Mouse (Mus musculus) left cerebral cortex, adult 6 months (tissue): ENCODE data around the gene Ankrd23. TPM values are rescaled to one million over a fixed set of nuclear protein-coding genes. Genes with fewer than 3 reads are reported as not detected.

Experiments used
- long read RNA-seq, 2 experiments: library from polyadenylated mRNA; unstranded; transcript quantifications; one replicate each; pipeline ENCODE4 v2.0.0; 2019 to 2020
- polyA plus RNA-seq: library from polyadenylated mRNA; unstranded; fragments of <200 nt; fragmentation: Nextera tagmentation; gene quantifications from 2 replicates; pipeline ENCODE4 v1.2.3, GENCODE M21; 2021

Ankrd23 gene
- polyA plus RNA-seq: 0.32 and 1.3 TPM in 2 replicates
- long read RNA-seq, experiment 1, partial matches to known transcripts: 1 of 6 reads
- long read RNA-seq, experiment 1, other reads (novel, unspliced or antisense): 4 of 6 reads
- long read RNA-seq, experiment 2, partial matches to known transcripts: 0 of 1 reads
- long read RNA-seq, experiment 2, other reads (novel, unspliced or antisense): 0 of 1 reads

GRCm38 (mm10) chr1:36536783-36537182 is at the start of gene Ankrd23:
Ankrd23 (minus strand) TSS chr1:36536883.

GRCm38 (mm10) chr1:36558031-36558993 is 21.6 kb upstream of the Ankrd23 start, which contains the start of gene Sema4c:
Sema4c (minus strand) TSS chr1:36558349.

DNA sequence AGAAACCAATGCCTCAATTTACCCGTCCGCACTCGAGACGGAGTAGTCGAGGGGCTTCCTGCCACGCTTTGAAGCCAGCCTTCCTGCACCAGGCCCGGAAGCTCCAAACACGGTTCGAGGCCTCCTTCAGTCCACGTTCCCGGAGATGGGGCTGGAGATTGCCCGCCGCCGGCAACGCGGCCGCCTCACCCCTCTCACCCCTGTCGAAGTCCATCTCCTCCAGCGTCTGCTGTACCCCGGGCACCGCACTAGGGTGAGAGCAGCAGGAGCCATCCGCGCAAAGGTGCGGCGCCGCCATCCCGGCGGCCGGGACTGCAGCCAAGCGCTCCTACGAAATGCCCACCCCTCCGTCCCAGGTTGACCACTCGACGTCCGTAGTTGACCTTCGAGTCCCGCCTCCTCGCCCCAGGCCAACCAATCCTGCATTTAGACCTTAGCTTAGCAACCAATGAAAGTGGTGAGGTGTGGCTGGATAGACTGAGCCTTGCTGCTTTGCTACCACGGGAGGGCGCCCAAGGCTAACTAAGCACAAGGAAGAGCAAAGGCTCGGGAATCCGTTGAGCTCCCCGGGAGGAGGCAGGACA is 10.3 kb upstream of the Ankrd23 start, which contains the start of gene Ankrd39:
Ankrd39 (minus strand) TSS at position 558 of the 584 bp plus-strand sequence.

DNA sequence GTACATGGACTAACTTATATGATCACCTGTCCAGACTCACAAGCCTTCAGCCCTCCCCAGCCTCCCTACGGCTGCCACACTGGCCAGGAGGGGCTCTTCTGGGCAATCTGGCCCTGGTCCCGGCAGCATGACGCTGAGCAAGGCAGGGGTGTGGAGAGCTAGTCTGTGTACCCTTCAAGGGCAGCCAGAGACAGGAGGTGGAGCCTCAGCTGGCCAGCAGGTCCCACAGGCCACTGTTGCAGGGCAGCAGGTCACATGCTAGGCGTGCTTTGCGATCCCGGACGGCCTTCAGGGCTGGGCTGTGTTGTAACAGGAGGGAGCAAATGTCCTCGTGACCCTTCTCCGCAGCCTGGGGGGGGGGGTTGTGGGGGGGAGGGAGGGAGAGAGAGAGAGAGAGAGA is 2.5 kb upstream of the Ankrd23 start, which contains the start of gene Gm42417:
Gm42417 (minus strand) TSS at position 244 of the 400 bp plus-strand sequence.

GRCm38 (mm10) chr1:36511289-36512021 is 25.2 kb downstream of the Ankrd23 start, which contains the start of gene Cnnm3:
Cnnm3 (plus strand) TSS chr1:36511867.

Other genes with a start within 250 kb of the Ankrd23 start
- gene Arid5a, start 229.2 kb downstream of the Ankrd23 start, polyA plus RNA-seq: 5.3 and 6.2 TPM in 2 replicates
- 24.8 and 28.6 TPM in 2 replicates for gene Kansl3, start 167.7 kb downstream of the Ankrd23 start, polyA plus RNA-seq
- 0.26 and 0.71 TPM in 2 replicates for gene Fer1l5, start 164.6 kb downstream of the Ankrd23 start, polyA plus RNA-seq
- gene Lman2l, start 91.6 kb downstream of the Ankrd23 start, polyA plus RNA-seq: 27.2 and 32.8 TPM in 2 replicates
- 15.2 and 15.3 TPM in 2 replicates for gene Cnnm4, start 65.3 kb downstream of the Ankrd23 start, polyA plus RNA-seq
- gene Cnnm3, start 25.0 kb downstream of the Ankrd23 start, polyA plus RNA-seq: 3.1 and 3.3 TPM in 2 replicates
- 0.17 TPM in 1 of 2 replicates, not detected in the other for gene Gm42417, start 2.5 kb upstream of the Ankrd23 start, polyA plus RNA-seq
- gene Ankrd39, start 10.6 kb upstream of the Ankrd23 start, polyA plus RNA-seq: 18.0 and 22.5 TPM in 2 replicates
- 0.31 and 1.8 TPM in 2 replicates for gene Sema4c, start 21.5 kb upstream of the Ankrd23 start, polyA plus RNA-seq
- gene Fam178b, start 146.3 kb upstream of the Ankrd23 start, polyA plus RNA-seq: 0.68 and 1.2 TPM in 2 replicates
- gene Cox5b, start 154.6 kb upstream of the Ankrd23 start, polyA plus RNA-seq: 2,762 and 2,805 TPM in 2 replicates
- gene 4933424G06Rik, start 173.3 kb upstream of the Ankrd23 start, polyA plus RNA-seq: 0.30 and 0.47 TPM in 2 replicates
- gene Actr1b, start 177.5 kb upstream of the Ankrd23 start, polyA plus RNA-seq: 164 and 184 TPM in 2 replicates
- gene Zap70, start 224.9 kb upstream of the Ankrd23 start, polyA plus RNA-seq: 0.79 and 1.2 TPM in 2 replicates